Mouse (Mus musculus): ENCODE measurements around the gene Sipa1l2.

Sipa1l2 gene

DNA sequence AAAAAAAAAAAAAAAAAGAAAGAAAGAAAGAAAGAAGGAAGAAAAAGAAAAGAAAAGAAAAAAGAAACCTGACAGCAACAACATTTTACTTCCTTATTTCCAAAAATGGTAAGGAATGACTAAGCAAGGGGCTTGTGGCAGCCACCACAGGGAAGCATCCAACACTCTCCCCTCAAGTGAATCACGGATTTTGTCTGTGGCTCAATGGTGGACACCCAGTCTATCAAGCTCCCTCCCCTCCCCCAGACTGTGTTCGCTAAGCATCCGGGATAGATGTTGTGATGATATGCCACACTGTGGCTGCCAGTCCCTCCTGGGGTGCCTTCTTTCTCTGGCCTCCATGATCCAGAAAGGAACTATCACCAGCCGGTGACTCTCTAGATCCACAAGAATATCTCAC lies 6.5 kb upstream of the Sipa1l2 start:
- no peak for DNase-seq

DNA sequence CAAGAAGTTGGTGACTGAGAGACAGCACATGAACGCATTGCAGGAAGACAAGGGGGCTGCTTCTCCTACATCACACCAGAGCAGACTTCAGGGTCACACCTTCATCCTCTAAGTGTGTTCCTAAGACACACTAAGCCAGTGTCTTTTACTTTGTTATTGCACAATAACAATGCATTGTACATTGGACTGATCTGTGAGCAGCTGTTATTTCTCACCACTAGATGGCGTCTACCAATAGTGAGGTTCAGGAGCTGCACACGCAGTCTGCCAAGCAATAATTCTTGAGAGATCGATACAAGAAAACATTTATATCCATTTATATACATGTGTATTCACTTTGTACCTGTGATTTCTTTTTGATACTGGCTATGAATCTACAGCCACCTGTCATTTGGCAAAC lies 4.7 kb upstream of the Sipa1l2 start:
- DNase-seq, result peak; percentile 35

DNA sequence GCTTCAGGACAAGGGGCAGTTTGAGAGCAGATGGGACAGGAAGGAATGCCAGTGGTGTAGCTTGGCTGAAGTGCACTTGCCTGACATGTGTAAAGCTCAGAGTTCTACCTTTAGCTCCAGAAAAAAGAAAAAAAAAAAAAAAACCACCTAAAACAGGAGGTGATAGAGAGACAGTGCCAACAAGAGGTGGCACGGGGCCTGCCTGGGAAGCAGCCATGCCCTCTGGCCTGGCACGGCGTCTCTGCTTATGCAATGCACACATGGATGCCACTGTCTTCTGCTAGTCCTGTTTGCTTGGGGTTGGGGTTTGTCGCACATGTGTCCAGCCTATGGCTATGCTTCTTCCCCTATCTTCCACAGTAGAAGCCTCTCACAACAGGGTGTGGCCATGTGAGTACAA lies 2.6 kb upstream of the Sipa1l2 start:
- DNase-seq, result peak; percentile 58

DNA sequence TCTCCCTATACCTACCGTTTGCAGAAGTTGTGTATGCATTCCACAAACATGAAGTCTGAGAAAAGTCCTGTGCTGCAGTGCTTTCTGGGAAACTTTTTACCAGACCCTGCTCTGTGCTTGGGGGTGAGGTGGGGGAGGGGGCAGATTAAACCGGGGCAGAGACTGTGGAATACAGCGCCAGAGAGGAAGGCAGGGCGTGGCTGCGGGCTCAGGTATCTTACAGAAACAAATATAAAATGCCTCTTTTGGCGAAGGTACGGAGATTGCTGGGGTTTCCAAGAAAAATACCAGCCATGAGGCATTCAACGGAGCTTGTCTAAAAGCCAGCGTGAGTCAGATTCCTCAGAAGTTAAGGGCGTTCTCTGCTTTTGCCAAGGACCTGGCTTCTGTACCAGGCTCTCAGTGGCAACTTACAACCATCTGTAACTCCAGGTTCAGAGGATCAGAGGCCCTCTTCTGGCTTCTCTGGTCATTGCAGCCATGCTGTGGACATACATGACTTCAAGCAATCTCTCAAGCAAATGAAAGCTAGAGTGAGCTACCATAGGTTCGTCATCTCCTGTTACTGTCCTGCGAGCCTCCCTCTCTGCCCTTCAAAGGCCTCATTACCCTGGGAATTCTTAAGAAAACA lies 1.3 kb upstream of the Sipa1l2 start:
- no peak for DNase-seq

DNA sequence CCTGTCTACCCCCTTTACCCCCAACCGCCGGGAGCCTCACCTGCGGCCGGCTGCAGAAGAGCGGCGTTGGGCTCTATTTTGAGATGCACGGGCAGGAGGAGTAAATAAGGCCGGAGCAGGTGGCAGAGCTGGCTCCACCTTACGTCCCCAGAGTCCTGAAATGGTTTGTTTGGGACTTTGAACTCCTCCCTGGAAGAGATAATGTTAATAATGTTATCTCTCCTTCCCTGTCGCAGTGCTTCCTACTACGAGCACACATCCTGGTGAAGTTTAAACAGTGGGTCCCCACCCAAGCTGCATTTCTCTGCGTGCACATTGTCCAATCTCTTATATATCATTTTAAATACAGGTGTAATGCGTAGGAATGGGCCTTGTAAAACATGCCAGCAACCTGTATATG lies 781 bp upstream of the Sipa1l2 start:
- DNase-seq, result no peak

DNA sequence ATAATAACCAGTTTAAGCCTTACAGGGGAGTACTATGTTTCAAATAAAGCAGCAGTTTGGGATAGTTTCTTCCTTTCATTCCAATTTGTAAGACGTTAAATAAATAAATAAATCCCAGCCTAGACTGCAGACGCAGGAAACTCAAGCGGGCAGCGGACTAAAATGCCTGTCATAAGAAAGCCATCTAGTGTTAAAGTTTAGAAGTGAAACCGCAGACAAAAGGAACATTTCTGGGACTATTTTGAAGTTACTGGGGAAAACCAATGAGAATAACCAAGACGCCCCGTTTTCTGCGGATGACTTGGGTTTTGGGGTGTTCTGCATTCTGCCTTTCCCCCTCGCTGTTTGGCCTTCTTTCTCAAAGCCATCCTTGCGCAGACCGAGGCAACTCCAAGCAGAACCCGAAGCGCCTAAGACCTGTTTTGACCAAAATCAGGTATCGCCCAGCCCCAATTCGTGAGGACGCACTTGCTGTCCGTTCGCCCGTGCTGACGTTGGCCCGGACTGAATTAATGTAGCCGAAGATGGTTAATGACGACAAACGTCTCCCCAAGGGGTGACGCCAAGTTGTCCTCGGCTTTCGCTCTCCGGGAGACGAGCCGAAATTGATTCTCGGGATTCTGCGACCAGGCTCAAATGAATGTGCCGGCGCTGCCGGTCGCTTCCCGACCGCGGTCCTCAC lies 616 bp downstream of the Sipa1l2 start:
- DNase-seq, result peak; percentile 56

GRCm38 (mm10) chr8:125568421-125568850 lies 1.2 kb downstream of the Sipa1l2 start:
- peak; percentile 33 for DNase-seq

- DNase-seq, result no peak
Measured at GRCm38 (mm10) chr8:125567569-125567968, 2.0 kb downstream of the Sipa1l2 start.

DNA sequence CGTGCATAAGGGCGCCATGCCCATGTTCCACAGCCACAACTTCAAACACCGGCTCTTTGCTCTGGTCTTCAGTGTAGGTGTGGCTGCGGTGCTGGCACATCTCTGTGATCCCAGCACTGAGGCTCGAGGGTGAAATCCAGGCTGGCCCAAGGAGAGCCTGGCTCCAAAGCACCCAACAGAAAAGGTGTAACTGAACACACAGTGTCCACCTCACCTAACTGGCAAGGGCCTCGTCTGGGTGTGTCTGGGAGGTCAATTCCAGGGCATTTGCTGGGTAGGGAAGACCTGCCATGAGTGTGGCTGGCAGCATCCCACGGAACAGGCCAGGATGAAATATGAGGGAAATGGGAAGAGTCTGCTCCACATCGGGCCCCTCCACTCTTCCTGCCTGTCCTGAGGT lies 6.7 kb downstream of the Sipa1l2 start:
- DNase-seq, result no peak

DNA sequence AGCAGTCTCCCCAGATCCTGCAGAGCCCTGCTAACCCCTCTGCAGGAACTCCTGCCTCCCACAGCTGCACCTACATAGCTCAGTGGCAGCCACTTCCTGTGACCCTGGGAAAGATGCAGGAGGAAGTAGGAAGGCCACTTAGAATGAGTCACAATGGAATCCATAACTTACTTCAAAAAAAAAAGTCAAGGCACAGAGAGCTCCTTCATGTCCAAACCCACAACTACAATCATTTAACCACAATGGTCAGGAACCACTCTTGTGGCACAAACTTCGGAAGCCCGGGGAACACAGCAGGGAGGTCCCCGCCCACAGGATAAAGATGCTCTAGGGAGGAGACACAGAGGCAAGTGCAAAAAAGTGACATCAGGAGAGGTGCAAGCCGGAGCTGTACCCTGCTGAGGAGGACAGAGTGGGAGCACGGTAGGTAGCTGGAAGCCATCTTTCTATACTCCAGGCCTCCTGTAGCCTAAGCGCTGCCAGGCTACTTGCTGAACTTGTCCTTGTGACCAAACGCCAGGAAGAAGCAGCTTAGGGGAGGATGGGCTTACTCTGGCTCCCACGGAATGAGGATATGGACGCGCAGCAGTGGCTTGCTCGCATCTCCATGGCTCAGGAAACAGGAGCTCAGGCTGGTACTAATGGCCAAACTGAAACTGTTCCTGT lies 8.7 kb downstream of the Sipa1l2 start:
- no peak for DNase-seq

DNA sequence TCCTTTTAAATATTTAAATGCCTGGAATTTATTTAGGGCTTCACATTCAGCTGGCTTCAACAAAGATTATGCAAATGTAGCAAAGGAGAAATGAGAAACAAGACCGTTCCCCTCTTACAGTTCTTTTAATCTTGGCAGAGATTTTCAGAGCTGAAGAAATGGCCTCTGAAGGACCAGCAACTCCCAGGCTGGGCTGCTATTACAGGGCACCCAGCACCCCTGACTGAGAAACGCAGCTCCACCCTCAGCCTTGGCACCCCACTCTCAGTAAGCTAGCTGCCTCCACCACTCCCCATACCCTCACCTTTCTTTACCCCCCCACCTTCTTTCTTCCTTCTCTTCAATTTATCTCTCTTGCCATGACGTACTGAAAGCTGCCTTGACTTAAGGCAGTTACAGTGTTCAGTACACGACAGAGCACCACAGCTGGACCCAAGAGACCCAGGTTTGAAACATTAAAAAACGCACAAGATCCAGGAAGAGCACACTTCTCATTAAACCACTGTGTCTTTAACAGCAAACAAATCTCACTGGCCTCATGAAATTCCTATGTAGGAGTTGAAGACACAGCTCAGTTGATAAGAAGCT lies 10.4 kb downstream of the Sipa1l2 start:
- no peak for DNase-seq

- peak; percentile 39 for DNase-seq
Measured at GRCm38 (mm10) chr8:125558109-125559065, 11.2 kb downstream of the Sipa1l2 start.

DNA sequence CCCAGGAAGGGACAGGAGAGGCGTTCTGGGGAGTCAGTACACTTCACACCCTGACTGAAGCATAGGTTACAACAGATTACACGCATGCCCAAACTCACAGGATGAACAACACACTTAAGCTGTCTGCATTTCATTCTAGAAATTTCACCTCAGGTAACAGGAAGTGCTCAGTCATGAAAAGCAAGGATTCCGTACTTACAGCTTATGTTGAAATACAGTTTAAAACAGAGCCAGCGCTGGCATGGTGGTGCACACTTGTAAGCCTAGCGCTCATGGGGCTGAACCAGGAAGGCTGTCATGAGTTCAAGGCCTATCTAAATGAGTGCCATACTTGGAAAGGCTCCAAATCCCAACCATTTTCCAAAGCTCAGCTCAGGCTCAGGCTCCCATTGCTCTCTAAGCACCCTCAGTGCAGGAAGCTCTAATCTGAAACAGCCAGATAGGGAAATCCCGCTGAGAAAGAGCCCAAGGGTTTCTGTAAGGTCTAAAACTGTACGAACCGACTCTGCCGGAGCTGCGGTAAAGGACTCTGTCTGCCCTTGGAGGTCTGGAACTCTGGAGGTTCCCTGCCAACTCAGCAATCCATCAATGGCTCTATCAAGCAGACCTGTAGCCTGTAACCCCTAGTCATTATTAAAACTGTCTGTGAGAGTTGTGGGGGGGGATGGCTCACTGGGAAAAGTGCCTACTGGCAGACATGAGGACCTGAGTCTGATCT lies 12.1 kb downstream of the Sipa1l2 start:
- no peak for DNase-seq

- DNase-seq, result peak; percentile 36
Measured at GRCm38 (mm10) chr8:125556706-125557105, 12.9 kb downstream of the Sipa1l2 start.

GRCm38 (mm10) chr8:125550567-125550966 lies 19.0 kb downstream of the Sipa1l2 start:
- no peak for DNase-seq

DNA sequence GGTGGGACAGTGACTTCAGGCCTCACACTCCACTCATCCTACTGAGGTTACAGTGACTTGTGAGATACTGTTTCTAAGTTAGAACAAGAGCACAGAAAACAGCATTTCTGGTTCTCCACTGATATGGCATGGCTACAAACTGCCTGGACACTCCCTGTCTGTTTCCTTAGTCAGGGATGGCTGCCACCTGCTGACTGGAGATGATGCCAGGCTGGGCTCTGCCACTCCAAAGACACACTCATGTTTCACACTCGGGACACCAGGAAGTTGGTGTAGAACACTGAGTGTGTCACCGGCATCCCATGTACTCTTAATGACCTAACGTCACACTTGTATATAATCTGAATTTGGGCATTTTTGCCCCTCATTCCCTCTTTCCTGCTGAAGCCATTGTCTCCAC lies 22.3 kb downstream of the Sipa1l2 start:
- DNase-seq, result no peak

GRCm38 (mm10) chr8:125545866-125546265 lies 23.7 kb downstream of the Sipa1l2 start:
- no peak for DNase-seq

DNA sequence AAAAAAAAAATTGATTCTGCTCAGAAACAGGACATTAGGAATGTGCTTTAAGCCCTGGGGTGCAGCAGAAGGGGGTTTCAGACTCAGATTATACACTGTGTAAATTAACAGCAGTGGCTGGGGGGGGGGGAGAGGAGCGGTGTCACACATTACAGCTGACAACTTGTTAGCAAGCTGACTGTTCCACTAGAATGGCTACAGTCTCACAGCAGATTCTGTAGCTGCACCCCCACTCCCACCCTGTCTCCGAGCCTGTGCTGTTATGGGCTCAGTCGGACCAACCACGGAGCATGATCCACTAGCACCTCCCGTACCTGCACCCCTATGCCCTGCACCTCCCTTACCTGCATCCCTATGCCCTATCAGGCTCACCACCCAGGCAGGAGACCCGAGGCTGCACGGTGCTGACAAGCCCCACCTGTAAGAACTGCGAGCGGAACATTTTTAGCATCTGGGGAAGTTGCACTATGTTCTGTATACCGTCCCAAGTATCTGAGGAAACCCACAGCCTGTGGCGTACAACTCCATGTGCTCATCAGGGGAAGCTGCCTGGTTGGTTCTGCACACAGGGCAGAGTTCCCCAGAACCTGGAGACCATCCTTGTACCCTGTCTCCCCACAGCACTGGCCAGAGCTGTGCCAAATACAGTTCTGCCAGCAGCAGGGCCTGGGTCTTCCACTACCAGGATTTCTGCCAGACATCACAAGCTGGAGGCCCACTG lies 26.6 kb downstream of the Sipa1l2 start:
- DNase-seq, result no peak

DNA sequence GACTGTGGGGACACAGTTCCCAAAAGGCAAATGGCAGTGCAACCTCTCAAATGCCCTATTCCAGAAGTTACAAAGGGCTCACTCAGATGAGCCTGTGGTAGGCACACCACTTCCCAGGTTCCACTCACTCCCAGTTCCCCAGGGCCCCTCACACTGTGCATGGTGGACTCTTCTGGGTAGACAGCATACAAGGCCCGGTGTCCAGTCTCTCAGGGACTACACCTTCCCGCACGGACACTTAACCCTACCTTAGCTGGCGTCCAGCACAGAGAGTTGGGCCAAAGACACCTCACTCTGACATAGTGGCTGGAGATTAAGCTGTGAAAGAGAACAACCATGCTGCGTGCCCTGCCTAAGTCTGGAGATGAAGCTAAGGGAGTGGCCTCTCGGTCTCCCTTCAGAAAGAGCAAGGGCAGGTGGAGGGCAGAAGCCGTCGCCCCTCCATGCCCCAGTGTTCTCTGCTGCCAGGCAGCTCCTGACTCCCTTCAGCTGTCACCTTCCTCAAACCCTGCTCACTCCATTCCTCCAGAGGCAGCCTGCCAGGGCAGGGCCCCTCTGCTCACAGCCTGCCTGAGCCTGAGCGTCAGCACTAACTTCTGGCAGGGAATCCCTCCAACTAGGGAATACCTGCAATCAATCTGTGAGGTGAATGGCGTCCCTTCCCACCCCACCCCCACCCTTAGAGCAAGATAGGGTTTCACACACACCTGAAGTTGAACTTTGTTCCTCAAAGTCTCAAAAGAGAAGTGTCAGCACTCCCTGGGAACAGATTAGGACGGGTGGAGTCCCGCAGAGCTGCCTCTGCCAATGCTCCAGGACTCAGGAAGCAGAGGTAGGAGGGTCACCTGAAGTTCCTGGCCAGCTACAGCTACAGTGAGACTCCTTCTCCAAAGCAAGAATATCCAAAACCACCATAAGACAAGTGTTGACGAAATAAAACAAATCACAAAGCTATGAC lies 30.3 kb downstream of the Sipa1l2 start:
- no peak for DNase-seq

DNA sequence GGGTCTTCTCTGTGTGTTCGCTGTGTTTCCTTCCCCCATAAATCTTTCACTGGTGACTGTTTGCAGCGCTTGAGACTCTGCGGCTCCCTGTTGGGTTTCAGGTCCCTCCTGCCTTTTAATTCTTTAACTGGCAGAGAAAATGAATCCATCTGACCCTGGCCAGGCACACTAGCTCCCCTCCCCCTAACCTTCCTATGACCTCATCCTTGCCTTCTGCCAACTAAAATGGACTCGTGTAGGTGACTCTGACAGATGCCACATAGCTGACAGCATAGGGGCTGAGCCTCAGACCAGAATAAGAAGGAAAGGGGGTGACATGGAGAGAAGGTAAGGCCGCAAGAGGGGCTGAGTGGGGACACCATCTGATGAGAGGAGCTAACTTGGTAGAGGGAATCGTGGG lies 31.3 kb downstream of the Sipa1l2 start:
- DNase-seq, result no peak

Measured in cerebellum, adult 8-10 months (tissue).